Mouse (Mus musculus) 3134 (cell line): Measurements from ENCODE around the gene Bcan.

Experiments
- DNase-seq: peaks from one replicate; pipeline ENCODE4 v3.0.0-alpha.2; 2011; ENCODE audit warnings: low spot score; ENCODE audit not compliant: insufficient read length; ENCODE audit errors: extremely low read depth

The Bcan gene

GRCm38 (mm10) chr3:87998747-87999146 is 1.3 kb downstream of the Bcan start:
- no peak for DNase-seq

- no peak for DNase-seq
Measured at GRCm38 (mm10) chr3:87996971-87997614, 2.9 kb downstream of the Bcan start.

GRCm38 (mm10) chr3:87996401-87996800 is 3.6 kb downstream of the Bcan start:
- DNase-seq, result no peak

- no peak for DNase-seq
Measured at GRCm38 (mm10) chr3:87995331-87995730, 4.7 kb downstream of the Bcan start.

GRCm38 (mm10) chr3:87993436-87993835 is 6.6 kb downstream of the Bcan start:
- DNase-seq, result no peak

GRCm38 (mm10) chr3:87989935-87990334 is 10.1 kb downstream of the Bcan start:
- no peak for DNase-seq

GRCm38 (mm10) chr3:87988068-87988467 is 12.0 kb downstream of the Bcan start:
- DNase-seq, result no peak

- DNase-seq, result no peak
Measured at GRCm38 (mm10) chr3:87987633-87988032, 12.4 kb downstream of the Bcan start.

GRCm38 (mm10) chr3:87986868-87987267 is 13.2 kb downstream of the Bcan start:
- peak; percentile 88 for DNase-seq

- DNase-seq, result peak; percentile 66
Measured at GRCm38 (mm10) chr3:87985505-87986320, 14.3 kb downstream of the Bcan start.

GRCm38 (mm10) chr3:87984094-87984493 is 15.9 kb downstream of the Bcan start:
- no peak for DNase-seq

- no peak for DNase-seq
Measured at GRCm38 (mm10) chr3:87983627-87984026, 16.4 kb downstream of the Bcan start.

- DNase-seq, result peak; percentile 70
Measured at GRCm38 (mm10) chr3:87982836-87983601, 17.0 kb downstream of the Bcan start.

- peak; percentile 67 for DNase-seq
Measured at GRCm38 (mm10) chr3:87981894-87982835, 17.9 kb downstream of the Bcan start.

- no peak for DNase-seq
Measured at GRCm38 (mm10) chr3:87981214-87981760, 18.7 kb downstream of the Bcan start.

GRCm38 (mm10) chr3:87980728-87981127 is 19.3 kb downstream of the Bcan start:
- no peak for DNase-seq

GRCm38 (mm10) chr3:87980085-87980484 is 19.9 kb downstream of the Bcan start:
- no peak for DNase-seq

- DNase-seq, result no peak
Measured at GRCm38 (mm10) chr3:87979493-87979892, 20.5 kb downstream of the Bcan start.

GRCm38 (mm10) chr3:87974381-87974987 is 25.5 kb downstream of the Bcan start:
- no peak for DNase-seq
